Mouse (Mus musculus) right cerebral cortex, postnatal 36 days (tissue): ENCODE measurements at regions not wholly inside any gene's neighbourhood (a gene's known extent, or its start where the extent isn't known, plus 50 kb on each side); places are given as distances from the start of the nearest gene placed in this dataset.
A peak's percentile ranks its signal among the peaks of the same experiment; 100 is the strongest.

Experiments used
- DNase-seq, 2 experiments: peaks; one replicate each; pipeline ENCODE4 v3.0.0; 2022; ENCODE audit warnings: low spot score in 2 of 2, mixed read lengths in 1 of 2

GRCm38 (mm10) chr13:52702201-52702611 lies 119.2 kb downstream of the Syk start:
- no peak for DNase-seq

GRCm38 (mm10) chr13:52703401-52704164 lies 120.6 kb downstream of the Syk start:
- DNase-seq, result no peak

DNA sequence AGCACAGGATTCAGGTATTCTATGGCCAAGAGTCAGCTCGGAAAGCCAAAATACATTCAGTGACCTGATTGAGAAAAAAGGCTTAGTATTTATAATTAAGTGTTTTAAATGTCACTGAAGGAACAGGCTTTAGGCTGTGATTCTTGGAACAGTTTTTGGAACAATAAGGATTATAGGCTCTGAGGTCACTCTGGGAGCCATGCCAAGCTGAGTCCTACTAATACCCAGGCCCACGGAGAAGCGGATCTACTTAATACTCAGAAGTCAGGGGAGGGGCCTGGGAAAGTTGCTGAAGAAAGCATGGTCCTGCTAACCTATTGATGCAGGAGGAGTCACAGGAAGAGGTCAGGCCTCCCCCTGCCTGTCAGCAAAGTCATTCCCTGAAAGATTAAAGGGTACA lies 121.7 kb downstream of the Syk start:
- DNase-seq, result no peak

DNA sequence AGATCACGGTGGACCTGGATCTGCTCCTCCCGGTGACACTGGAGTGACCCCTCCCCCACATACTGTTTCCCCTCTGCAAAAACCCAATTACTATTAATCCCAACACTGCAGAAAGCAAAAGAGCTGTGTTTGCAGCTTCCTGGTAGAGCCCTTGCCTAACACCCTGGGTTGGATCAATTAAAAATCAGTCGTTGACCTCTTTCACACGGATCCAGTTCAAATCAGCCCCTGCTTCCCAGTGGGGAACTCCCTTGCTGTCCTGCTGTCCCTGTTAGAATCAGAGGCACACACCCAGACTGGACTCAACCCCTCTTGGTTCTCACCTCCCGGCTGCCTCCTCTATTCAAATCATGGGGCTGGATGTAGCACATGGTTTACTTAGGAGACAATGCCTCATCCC lies 126.6 kb downstream of the Syk start:
- no peak for DNase-seq

DNA sequence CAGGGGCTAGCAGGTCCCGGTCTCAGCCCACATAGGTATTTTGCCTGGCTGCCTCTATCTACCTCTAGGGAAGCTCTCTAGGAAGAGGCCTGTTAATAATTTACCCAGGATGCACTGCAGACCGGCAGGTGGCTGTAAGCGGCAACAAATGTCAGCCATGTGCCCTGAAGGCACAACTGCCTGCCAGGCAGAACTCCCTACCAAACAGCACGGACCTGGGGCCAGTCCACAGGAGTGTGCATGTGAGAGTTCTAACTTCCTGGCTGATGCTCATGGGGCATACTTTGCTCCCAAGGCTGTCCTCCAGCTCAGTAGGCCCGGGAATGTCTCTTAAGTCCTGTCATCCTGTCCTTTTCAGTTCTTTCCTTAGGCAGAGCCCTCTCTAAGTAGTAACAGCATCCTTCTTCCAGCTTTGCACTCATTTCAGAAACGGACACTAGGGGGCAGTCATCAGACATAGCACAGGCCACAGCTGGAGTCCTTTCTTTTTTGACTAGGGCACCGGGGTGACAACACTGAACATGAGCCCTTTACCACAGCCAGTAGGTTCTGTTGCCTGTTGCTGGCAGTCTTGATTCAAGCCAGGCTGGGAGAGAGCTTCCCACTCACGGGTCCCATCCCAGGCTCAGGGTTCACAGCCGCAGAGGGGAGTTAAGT lies 128.9 kb downstream of the Syk start:
- peak; percentile 56 to 59 for DNase-seq

- no peak for DNase-seq
Observed at GRCm38 (mm10) chr13:52721463-52721862, 138.5 kb downstream of the Syk start.

DNA sequence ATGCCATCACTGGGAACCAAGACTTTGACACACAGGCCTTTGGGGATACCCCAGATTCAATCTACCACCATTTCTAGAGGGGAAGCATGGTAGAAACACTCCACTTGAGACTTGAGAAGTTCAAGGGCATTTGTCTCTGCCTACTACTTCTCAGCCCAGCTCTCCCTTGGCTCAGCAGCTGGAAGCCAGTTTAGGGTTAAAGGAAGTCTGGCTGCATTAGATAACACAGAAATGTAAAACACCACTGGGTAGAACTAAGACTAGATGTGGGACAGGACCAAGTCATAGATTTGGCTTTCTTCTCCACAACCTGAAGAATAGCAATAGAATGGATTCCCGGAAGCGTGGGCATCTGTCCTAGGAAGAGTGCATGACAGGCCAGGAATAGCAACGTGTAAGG lies 139.7 kb downstream of the Syk start:
- DNase-seq, result no peak

- DNase-seq, result no peak
Observed at GRCm38 (mm10) chr13:52726043-52726442, 143.1 kb downstream of the Syk start.

DNA sequence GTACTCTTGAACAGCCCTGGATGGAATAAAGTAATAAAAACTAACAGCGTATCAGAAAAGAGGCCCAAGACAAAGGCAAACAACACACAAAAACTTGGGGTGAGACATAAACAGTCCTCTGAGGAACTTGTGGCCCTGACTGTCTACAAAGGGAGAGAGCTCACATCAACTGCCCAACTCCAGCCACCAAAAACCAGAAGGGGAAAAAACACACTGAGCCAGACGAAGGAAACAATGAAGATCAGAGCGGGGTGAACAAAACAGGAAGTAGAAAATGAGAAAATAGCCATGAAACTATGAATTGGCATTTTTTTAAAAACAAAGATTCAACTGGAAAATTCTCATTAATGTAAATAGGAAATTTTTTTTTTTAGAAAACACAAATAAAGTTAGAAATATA lies 143.6 kb downstream of the Syk start:
- DNase-seq, result no peak

GRCm38 (mm10) chr13:52735453-52735933 lies 152.5 kb downstream of the Syk start:
- DNase-seq, result no peak

DNA sequence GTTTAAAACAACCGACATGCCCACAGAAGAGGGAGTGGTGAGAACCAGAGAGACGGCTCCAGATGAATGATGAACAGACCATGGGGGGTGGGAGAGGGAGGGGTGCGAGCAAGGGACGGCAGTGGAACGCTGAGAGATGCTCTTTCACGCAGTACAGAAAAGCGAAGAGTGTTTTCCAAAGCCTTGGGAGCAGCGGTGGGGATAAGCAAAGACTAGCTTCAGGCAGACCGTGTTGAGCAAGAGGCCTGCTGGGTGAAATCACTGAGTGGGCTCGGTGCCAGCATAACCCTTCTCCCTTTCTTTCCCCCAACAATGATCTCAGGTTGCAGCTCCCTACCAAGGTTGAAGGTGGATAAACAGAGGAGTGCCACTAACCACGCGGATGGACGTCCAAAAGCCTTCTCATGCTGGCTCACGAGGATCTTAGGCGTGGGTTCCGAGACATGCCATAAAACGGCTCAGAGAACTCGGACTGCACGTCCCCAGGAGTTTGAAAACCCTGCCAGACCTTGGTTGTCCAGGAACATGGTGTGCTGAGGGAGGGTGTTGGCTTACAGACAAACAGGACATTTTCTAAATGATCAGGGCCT lies 153.1 kb downstream of the Syk start:
- DNase-seq, result no peak

DNA sequence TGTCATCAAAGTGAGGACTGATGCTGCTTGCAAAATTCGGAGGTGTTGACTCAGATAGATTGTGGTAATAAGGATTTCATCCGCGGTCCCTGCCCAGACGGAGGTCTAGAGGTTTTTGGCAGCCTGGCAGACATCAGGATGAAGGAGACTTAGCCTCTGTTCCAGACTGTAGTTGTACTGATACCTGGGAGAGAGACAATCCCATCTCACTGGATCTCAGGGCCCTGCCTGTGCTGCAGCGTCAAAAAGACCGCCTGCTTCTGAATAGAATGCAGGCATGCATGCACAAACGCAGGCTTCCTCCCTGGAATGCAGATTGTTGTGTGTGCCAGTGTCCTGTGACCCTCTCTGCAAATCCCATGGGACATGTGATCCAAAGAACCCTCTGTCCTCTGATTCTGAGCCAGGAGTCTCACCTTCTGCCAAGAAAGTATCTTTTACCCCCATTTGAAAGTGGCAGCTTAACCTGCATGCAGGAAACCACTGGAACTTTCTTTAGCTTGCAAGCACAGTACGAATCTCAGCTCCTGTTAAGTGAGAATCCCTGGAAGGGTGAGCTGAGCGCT lies 155.2 kb downstream of the Syk start:
- DNase-seq, result no peak

DNA sequence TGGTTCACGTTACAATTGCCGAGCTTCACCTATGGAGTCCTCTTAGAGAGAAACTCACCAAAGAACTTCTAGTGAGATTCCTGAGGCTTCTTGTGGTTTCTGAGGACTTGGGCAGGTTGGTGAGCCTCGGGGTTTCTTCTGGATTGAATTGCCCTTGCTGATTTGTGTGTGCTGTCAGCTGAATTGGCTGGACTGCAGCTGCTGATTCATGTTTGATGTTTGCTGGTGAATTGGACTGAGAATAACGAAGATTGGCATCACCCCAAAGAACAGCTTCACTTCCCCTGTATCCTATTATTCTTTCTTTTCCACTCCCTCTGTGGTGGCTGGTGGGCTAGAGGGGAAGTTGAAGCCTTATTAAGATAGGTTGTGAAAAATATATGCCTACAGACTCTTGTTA lies 158.4 kb downstream of the Syk start:
- DNase-seq, result no peak

DNA sequence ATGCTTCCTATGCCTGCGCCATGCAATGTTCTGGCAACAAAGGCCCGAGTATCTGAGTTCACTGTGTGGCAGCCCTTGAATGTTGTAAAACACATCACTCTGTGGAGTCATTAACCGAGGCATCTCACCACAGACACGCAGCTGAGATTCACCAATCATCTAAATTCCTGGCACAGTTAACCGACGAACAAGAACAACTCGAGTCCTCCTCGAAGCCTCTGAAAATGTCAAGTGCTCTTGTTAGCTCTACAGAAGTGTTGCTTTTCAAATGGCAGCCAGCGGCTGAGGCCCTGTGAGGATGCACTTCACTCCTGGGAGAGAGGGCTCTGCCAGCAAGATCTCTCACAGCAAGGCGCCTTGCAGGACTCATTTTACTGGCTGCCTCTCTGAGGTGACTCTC lies 173.0 kb downstream of the Syk start:
- no peak for DNase-seq

DNA sequence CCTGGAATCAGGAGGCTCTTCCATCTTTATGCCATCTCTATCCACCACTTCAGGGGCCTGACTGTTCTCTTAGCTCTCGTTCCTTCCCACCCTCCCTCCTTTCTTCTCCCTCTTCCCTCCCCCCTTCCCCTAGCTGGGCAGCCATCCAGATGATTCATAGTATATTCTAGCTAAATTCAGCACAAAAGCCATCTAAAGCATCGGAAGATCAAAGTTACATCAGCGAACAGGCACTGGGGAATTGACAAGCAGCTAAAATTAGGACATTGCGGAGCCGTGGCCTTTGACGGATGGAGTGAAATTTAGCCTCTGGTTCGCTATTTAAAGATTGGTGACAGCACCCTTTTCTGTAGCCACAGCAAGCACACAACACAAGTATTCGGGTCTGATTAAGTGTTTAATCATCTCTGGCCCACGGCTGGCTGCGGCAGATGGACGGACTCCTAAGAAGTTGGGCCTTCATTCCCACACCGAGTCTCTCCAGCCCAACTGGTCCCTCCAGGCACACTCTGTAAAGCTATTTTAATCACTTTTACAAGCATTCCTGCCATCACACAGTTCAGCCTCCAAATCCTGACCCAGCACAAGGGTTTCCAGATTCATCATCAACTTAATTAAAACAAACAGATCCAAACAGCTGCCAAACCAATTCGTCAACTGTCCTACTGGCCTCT lies 163.8 kb downstream of the Auh start:
- DNase-seq, result peak; percentile 30 to 44

- DNase-seq, result no peak
Observed at GRCm38 (mm10) chr13:52766236-52766635, 163.2 kb downstream of the Auh start.

DNA sequence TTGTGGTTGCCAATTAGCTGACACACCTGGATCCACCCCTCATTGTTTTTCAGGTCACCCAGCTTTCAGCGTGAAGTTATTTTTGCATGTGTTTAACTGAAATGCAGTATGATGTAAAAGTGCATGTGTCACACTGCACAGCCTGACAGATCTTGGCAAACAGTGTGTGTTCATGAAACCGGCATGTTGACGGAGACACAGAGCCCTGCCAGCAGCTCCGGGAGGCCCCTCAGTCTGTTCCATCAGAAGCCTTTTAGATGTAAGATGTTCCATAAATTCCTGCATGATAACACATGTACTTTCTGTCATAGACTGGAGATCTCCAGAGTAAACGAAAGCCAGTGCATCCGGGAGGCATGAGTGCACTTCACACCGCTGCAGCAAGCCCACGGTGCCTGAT lies 159.5 kb downstream of the Auh start:
- DNase-seq, result no peak

- DNase-seq, result no peak
Observed at GRCm38 (mm10) chr13:52771518-52771917, 158.0 kb downstream of the Auh start.

DNA sequence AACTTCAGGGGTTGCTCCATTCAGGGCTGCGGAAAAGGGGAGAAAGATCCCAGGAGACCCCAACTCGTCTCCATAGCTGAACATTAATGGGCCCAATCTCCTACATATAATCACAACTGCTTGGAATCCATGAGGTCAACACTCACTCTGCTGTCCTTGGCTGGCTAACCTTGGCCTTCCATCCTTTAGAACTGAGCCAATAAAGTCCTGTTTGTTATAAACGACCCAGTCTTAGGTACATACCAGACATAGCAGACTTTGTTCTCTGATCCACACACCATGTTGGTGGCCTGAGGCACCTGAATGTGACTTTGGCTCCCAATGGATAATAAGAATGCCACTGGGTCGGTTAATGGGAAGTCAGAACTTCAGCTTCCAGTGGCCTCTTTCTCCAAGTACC lies 157.4 kb downstream of the Auh start:
- no peak for DNase-seq

DNA sequence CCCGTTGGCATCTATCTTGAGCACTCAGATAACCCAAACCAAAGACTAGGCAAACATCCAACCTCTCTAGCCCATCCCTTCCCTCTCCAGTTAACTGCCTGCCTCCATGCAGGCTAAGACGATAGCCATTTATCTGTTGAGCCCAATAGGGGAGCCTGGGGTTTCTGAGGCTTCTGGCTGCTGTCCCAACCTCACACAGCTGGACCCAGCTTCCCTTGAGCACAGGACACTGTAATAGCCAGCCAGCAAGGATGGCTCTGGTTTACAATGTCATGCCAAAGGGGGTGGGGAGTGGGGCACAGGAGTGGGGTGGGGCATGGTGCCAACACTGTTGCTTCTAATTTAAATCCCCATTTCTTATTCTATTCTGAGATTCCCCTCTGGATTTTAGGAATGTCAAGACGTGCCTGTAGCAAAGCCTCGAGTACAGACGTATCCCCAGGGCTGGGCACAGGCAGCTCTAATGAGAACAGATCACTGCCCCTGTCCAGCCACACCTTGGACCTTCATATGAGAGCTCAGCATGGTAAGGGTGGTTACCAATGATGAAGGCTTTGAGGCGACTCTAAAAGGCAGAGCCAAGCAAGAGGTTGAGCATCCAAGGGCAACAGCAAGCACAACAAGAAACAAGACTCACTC lies 152.0 kb downstream of the Auh start:
- DNase-seq, result no peak

- no peak for DNase-seq
Observed at GRCm38 (mm10) chr13:52778848-52779247, 150.6 kb downstream of the Auh start.
